Mouse (Mus musculus) heart, postnatal 0 days (tissue): ENCODE results near the gene Mgl2.

Source experiments
- CTCF ChIP-seq: IDR thresholded peaks from 2 replicates; pipeline ENCODE4 v1.5.1; 2016; ENCODE audit warnings: antibody characterized with exemption, control low read depth, low read depth
- EP300 ChIP-seq: IDR thresholded peaks from 2 replicates; pipeline ENCODE4 v1.6.1; 2016; ENCODE audit warnings: antibody characterized with exemption, low read depth

DNA sequence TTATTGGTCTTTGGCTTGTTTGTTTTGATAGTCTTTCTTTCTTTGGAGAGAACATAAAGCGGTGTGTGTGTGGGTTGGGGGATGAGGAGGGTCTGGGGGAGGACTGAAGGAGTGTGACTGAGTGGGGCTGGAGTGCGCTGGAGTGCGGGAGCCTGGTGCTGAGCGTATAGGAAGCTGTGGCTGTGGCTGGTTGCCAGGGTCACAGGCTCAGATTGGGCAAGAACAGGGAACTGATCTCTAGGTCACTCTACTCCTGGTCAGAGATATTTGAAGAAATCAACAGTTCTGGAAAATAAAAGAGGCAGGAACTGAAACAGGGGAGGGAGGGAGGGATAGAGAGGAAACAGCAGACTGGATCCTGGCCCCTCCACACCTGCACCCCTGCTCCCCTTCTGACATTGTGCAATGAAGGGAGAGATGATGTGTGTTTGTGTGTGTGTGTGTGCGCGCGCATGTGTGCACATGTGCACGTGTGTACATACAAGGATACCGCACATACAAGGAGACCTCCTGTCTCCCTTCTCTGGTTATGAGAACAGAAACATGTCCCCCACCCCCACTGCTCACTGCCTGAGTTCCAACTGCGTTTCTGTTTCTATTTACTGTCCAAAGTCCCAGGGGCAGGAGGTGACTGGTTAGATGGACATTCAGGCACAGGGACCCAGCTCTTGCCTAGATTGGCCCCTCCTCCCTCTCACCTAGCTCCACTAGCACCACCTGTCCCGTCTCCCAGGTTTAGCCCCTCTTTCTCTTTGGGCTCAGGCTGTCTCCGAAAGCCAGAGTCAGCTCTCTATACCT lies 37.9 kb upstream of the Mgl2 start, which contains the start of gene Asgr2:
- TF ChIP-seq CTCF, result no peak
- no peak for TF ChIP-seq EP300
